Mouse (Mus musculus) stomach, postnatal 0 days (tissue): ENCODE measurements around the gene Ndufaf1.

Source experiments
- CTCF ChIP-seq: IDR thresholded peaks from 2 replicates; pipeline ENCODE4 v1.5.1; 2016; ENCODE audit warnings: antibody characterized with exemption, low read depth, mild to moderate bottlenecking, moderate library complexity
- EP300 ChIP-seq: optimal IDR thresholded peaks from 2 replicates; pipeline ENCODE3; 2016; ENCODE audit warnings: antibody characterized with exemption

DNA sequence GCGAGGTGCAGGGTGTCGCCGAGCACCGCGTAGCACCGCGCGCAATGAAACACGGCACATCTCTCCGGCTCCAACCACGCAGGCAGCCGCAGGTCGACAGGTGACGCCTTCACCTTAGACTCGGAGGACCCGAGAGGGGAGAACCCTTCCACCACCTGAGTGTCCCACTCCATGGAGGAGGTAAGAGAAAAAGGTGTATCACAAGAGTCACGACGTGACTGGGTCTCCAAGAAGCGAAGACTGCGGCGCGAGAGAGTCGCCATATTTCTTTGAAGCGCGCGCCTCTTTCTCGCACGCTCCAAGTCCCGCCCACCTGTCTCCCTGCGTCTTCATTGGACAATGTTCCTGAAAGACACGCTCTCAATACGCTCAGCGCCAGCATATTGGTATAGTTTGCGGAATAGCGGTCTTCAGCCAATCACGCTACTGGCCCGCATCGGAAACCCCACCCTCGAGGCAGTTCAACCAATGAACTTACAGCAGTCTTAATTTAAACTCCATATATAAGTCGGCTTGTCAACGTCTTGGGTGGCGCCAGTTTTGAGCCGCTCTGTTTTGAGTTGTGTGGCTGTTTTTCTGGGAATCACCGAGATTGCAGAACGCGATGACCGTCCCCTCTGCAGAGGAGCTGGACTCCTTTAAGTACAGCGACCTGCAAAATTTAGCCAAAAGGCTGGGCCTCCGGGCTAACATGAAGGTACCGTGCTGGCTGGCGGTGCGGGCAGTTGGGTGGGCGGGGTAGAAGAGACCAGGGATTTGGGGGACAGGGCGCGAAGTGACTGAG, 44.2 kb downstream of the Ndufaf1 start, which contains the start of the genes Nusap1 and Oip5:
- TF ChIP-seq CTCF (no peak), EP300 (no peak)
